In the genomic region with DNA sequence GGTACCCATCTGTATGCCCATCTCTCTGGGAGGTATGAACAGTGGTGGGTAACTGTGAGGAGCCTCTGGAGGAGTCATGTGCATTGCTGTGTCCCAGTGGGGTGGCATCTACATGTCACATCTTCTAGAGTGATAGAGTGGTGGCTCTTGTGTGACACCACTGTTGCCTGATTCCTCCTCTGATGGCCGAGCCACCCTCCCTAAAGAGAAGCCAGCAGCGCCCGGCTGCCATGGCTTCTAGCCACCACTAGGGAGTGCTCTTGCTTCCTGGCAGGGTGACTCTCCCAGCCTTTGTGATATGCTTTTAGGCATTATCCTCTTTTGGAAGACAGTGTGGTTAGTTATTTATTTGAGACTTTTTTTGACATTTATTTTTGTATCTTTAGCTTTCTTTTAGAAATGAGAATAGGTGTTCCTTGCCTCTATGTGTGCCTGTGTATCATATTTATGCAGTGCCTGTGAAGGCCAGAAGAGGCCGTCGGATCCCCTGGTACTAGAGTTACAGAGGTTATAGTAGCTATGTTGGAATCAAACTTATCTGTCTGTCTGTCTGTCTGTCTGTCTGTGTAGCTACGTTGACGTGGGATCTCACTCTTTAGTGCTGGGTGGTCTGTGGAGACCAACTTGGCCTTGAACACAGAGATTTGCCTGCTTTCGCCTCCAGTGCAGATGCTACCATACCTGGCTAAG, we compare ENCODE assay signal across 8 mouse cellular contexts. TPM values are rescaled to one million over a fixed set of nuclear protein-coding genes. Genes with fewer than 3 reads are reported as not detected.
DNase-seq lines count a peak whose midpoint lies in the region; ATAC-seq and TF ChIP-seq lines count a peak whose summit lies in the region.

No protein-coding gene starts in this region.

- ATAC-seq in kidney, postnatal 0 days (replicated peaks; ENCODE audit: low FRiP score, low read depth): peak; percentile 44; the same call in 1 of the 2 replicates
- peak; percentile 28; the same call in 1 of the 2 replicates for ATAC-seq in liver, embryonic 13.5 days (ENCODE audit: low read depth)

- WGBS in embryonic facial prominence, embryonic 10.5 days: 49% methylated on average over 8 of the region's 8 CpGs
- WGBS in kidney, postnatal 0 days: 40% methylated on average over 8 of the region's 8 CpGs
- WGBS in liver, embryonic 13.5 days (ENCODE audit: insufficient replicate concordance): 42% methylated on average over 8 of the region's 8 CpGs

- no peaks in the 10 kb centered on the region for H3K79me2 ChIP-seq in C2C12 (ENCODE audit: control insufficient read depth, insufficient read depth)

- peaks cover 38% of the 10 kb centered on the region for H3K4me1 ChIP-seq in embryonic facial prominence, embryonic 10.5 days
- H3K4me1 ChIP-seq in kidney, postnatal 0 days (replicated peaks; ENCODE audit: insufficient read depth, low read length): no peaks in the 10 kb centered on the region
- peaks cover 48% of the 10 kb centered on the region for H3K4me1 ChIP-seq in liver, embryonic 13.5 days (replicated peaks)

- H3K36me3 ChIP-seq in C2C12 (ENCODE audit: control insufficient read depth, insufficient read depth): no peaks in the 10 kb centered on the region
- H3K36me3 ChIP-seq in embryonic facial prominence, embryonic 10.5 days (replicated peaks): peaks cover 31% of the 10 kb centered on the region
- 0 out of 2 replicates have a peak, but pooled peaks cover 3% of the 10 kb centered on the region for H3K36me3 ChIP-seq in kidney, postnatal 0 days (ENCODE audit: insufficient read depth, low read length)
- peaks cover 37% of the 10 kb centered on the region for H3K36me3 ChIP-seq in liver, embryonic 13.5 days
- H3K36me3 ChIP-seq in splenic B cell, adult 2 months (ENCODE audit: control insufficient read depth, insufficient read depth, low read length, poor library complexity, severe bottlenecking): no peaks in the 10 kb centered on the region

- peak; percentile 84 for DNase-seq in adrenal gland, postnatal 14 days
- peak; percentile 75 for DNase-seq in embryonic facial prominence, embryonic 10.5 days (ENCODE audit: low spot score)
- DNase-seq in heart, adult 9 months (ENCODE audit: low spot score in 2 of 2): peak; percentile 69 to 82
- DNase-seq in kidney, postnatal 0 days (ENCODE audit: low spot score): peak; percentile 88
- DNase-seq in liver, embryonic 13.5 days: peak; percentile 33
- DNase-seq in neural tube, embryonic 10.5 days (ENCODE audit: extremely low spot score, low spot score): peak; percentile 68
- peak; percentile 77 for DNase-seq in splenic B cell, adult 2 months (ENCODE audit: low read depth, low spot score)

- no peaks in the 10 kb centered on the region for H3K79me3 ChIP-seq in C2C12 (ENCODE audit: low read depth)

- peak; percentile 82 for TF ChIP-seq CTCF in C2C12 (IDR thresholded peaks at IDR 0.05; ENCODE audit: control insufficient read depth, insufficient read depth, insufficient read length)
- TF ChIP-seq CTCF in kidney, postnatal 0 days (IDR thresholded peaks at IDR 0.05; ENCODE audit: low read depth): peak; percentile 93

- no peaks in the 10 kb centered on the region for H3K27me3 ChIP-seq in C2C12 (ENCODE audit: control insufficient read depth, insufficient read depth, insufficient read length)
- H3K27me3 ChIP-seq in embryonic facial prominence, embryonic 10.5 days (replicated peaks; ENCODE audit: low read depth, poor library complexity, severe bottlenecking): no peaks in the 10 kb centered on the region
- no peaks in the 10 kb centered on the region for H3K27me3 ChIP-seq in kidney, postnatal 0 days (ENCODE audit: insufficient read depth, low read length)
- no peaks in the 10 kb centered on the region for H3K27me3 ChIP-seq in liver, embryonic 13.5 days
- no peaks in the 10 kb centered on the region for H3K27me3 ChIP-seq in splenic B cell, adult 2 months (ENCODE audit: control insufficient read depth, insufficient read depth, low read length, poor library complexity, severe bottlenecking)

- H3K9ac ChIP-seq in kidney, postnatal 0 days (ENCODE audit: low read depth, low read length): no peak overlapping the region
- no peak overlapping the region for H3K9ac ChIP-seq in liver, embryonic 13.5 days

- peak overlapping the region; percentile 37 for H3K27ac ChIP-seq in embryonic facial prominence, embryonic 10.5 days (replicated peaks)
- no peak overlapping the region for H3K27ac ChIP-seq in kidney, postnatal 0 days
- H3K27ac ChIP-seq in liver, embryonic 13.5 days: no peak overlapping the region

- H3K4me3 ChIP-seq in C2C12 (ENCODE audit: insufficient read depth, poor library complexity, severe bottlenecking): no peak overlapping the region
- no peak overlapping the region for H3K4me3 ChIP-seq in embryonic facial prominence, embryonic 10.5 days
- no peak overlapping the region for H3K4me3 ChIP-seq in kidney, postnatal 0 days (replicated peaks; ENCODE audit: low read depth, low read length)
- no peak overlapping the region for H3K4me3 ChIP-seq in liver, embryonic 13.5 days (replicated peaks)

- no peaks in the 10 kb centered on the region for H3K9me3 ChIP-seq in embryonic facial prominence, embryonic 10.5 days
- H3K9me3 ChIP-seq in kidney, postnatal 0 days (replicated peaks; ENCODE audit: low read length): no peaks in the 10 kb centered on the region
- H3K9me3 ChIP-seq in liver, embryonic 13.5 days (replicated peaks): no peaks in the 10 kb centered on the region

- H3ac ChIP-seq in C2C12 (ENCODE audit: control insufficient read depth, insufficient read length, low read depth): no peak overlapping the region

- H3K4me2 ChIP-seq in kidney, postnatal 0 days (ENCODE audit: low read length): no peak overlapping the region
- H3K4me2 ChIP-seq in liver, embryonic 13.5 days: no peak overlapping the region

TF ChIP-seq in C2C12, 6 proteins besides CTCF, POLR2A, EP300 and RAD21:
- TF ChIP-seq MYOG (IDR thresholded peaks at IDR 0.05; ENCODE audit: control insufficient read depth, extremely low read depth, insufficient read length) (no peak), CEBPB (IDR thresholded peaks at IDR 0.05; ENCODE audit: low read depth) (no peak)

RNA-seq across cellular contexts. Expression of a gene that starts 25.9 kb away (rescaled TPM):
- 20.6 TPM for polyA plus RNA-seq in C2C12 (2012; fragmentation: generic; extraction: Trizol)
- 7.9 and 8.3 TPM in 2 replicates for total RNA-seq in adrenal gland, postnatal 14 days (2021)
- polyA plus RNA-seq in embryonic facial prominence, embryonic 10.5 days (2016; fragmentation: Nextera tagmentation; extraction: Ambion mirVana): 39.9 and 46.4 TPM in 2 replicates
- 13.1 and 14.5 TPM in 2 replicates for polyA plus RNA-seq in kidney, postnatal 0 days (2015; fragmentation: Nextera tagmentation; extraction: Ambion mirVana)
- 27.4 and 27.8 TPM in 2 replicates for polyA plus RNA-seq in liver, embryonic 13.5 days (2015; fragmentation: Nextera tagmentation; extraction: Ambion mirVana)

RNA-seq across cellular contexts. Expression of a gene that starts 58.4 kb away (rescaled TPM):
- polyA plus RNA-seq in C2C12 (2012; fragmentation: generic; extraction: Trizol): 81.3 TPM
- total RNA-seq in adrenal gland, postnatal 14 days (2021): 1,325 and 1,932 TPM in 2 replicates
- polyA plus RNA-seq in embryonic facial prominence, embryonic 10.5 days (2016; fragmentation: Nextera tagmentation; extraction: Ambion mirVana): 72.1 and 80.7 TPM in 2 replicates
- polyA plus RNA-seq in kidney, postnatal 0 days (2015; fragmentation: Nextera tagmentation; extraction: Ambion mirVana): 142 and 152 TPM in 2 replicates
- polyA plus RNA-seq in liver, embryonic 13.5 days (2015; fragmentation: Nextera tagmentation; extraction: Ambion mirVana): 37.7 and 43.7 TPM in 2 replicates

Comparison
In these comparisons a context has a peak if more than half of its experiments do, and no peak if none do; other contexts are left out.
1. DNase-seq: peak in every context shown above with its lines; median percentile 88 in kidney, postnatal 0 days; 84 in adrenal gland, postnatal 14 days; 77 in splenic B cell, adult 2 months; 76 in heart, adult 9 months; 75 in embryonic facial prominence, embryonic 10.5 days; 68 in neural tube, embryonic 10.5 days; 33 in liver, embryonic 13.5 days.